Mouse (Mus musculus): ENCODE data around the gene Tdp2.

DNA sequence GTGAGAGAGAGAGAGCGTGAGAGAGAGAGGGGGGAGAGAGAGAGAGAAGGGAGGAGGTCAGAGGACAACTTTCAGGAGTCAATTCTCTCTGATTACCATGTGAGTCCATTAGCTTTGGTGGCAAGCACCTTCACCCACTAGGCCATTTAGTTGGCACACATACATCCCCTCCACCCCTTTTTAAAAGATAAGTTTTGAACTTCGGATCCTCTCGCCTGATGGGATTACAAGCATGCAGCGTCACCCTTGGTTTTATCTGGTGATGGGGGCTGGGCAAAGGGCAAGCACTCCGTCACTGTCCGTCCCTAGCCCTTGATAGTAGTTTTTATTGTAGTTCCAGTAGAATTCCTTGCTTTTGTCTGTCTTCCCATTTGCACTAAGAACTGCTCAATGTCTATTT lies 48.7 kb downstream of the Tdp2 start:
- TF ChIP-seq CTCF (IDR thresholded peaks at IDR 0.05; ENCODE audit: insufficient read depth, low read depth, low read length) (no peak), POLR2A (IDR thresholded peaks at IDR 0.05; ENCODE audit: insufficient read depth, low read depth, low read length) (no peak)
